Mouse (Mus musculus) neutrophil, adult 5-6 weeks (primary cell): ENCODE results near the gene Cyp2b9. TPM values are rescaled to one million over a fixed set of nuclear protein-coding genes. Genes with fewer than 3 reads are reported as not detected.
A peak's percentile ranks its signal among the peaks of the same experiment; 100 is the strongest.
"Not testable (repeated sequence)": the region's sequence is repeated elsewhere in the genome, so short reads cannot be mapped to it uniquely, and the experiment has no call there.

Experiments
- ATAC-seq: fragments of 151-379, 151-347 bp; 2 replicates; pipeline ENCODE4 v1.8.0; 2017; ENCODE audit warnings: mild to moderate bottlenecking, moderate TSS enrichment; ENCODE audit not compliant: insufficient number of reproducible peaks, poor library complexity, low FRiP score, severe bottlenecking; ENCODE audit errors: extremely low read depth
- total RNA-seq: library from RNA; stranded (forward); fragments of 200-1000 nt; gene quantifications from 2 replicates; pipeline ENCODE4 v1.2.3, GENCODE M21; 2017

Cyp2b9 gene
- not detected in 2 replicates for total RNA-seq

- not testable (repeated sequence) for ATAC-seq
Measured at GRCm38 (mm10) chr7:26173111-26173510, at the start of gene Cyp2b9. Cyp2b9 (plus strand) TSS chr7:26173411.

GRCm38 (mm10) chr7:26139623-26140022 is 33.6 kb upstream of the Cyp2b9 start:
- not testable (repeated sequence) for ATAC-seq

GRCm38 (mm10) chr7:26143657-26144056 is 29.6 kb upstream of the Cyp2b9 start:
- not testable (repeated sequence) for ATAC-seq

GRCm38 (mm10) chr7:26168765-26169536 is 4.3 kb upstream of the Cyp2b9 start:
- ATAC-seq, result peak; percentile 84

- ATAC-seq, result no peak
Measured at GRCm38 (mm10) chr7:26201083-26201482, 27.9 kb downstream of the Cyp2b9 start.

GRCm38 (mm10) chr7:26260034-26260433 is 86.8 kb downstream of the Cyp2b9 start, which contains the start of gene Vmn1r184:
Vmn1r184 (plus strand) TSS chr7:26260334.
- ATAC-seq, result not testable (repeated sequence)

Other genes with a start within 250 kb of the Cyp2b9 start
- gene Cyp2b13, start 111.9 kb upstream of the Cyp2b9 start, total RNA-seq, result not detected in 2 replicates
- not detected in 2 replicates for gene Vmn1r184, start 86.9 kb downstream of the Cyp2b9 start, total RNA-seq
- gene Cyp2a4, start 133.8 kb downstream of the Cyp2b9 start, total RNA-seq, result not detected in 2 replicates
- not detected in 2 replicates for gene Nlrp9c, start 230.3 kb downstream of the Cyp2b9 start, total RNA-seq